In the genomic region with DNA sequence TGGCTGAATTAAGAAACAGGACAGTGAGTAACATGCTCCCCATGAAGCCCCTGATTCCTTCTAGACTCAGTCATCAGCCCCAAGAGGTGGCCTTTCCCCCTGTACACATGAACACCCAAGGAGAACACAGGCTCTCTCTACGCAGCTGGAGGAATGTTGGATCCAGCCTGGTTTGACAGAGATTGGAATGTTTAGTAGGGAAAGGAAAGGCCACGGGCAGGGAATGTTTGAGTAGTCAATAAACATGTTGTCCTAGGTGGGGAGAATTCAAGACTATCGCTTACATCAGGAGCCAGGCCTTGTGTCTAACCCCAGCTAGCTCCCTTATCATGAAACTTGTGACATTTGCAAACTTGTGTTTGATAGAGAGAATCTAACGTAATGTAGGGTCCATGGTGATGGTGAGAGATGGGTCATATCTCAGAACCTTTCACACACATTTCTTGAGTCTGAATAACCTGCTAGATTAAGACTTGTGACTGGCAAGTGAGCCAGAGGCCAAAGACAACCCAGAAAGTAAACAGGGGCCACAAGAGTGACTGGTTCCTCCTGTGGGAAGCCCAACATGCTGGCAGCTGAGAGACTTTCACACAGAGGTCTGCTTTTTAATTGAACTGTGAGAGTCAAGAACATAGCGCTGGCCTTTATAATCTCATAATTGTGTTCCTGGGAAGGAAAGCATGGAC, we compare ENCODE assay signal across 29 mouse cellular contexts.
DNase-seq lines count a peak whose midpoint lies in the region; ATAC-seq and TF ChIP-seq lines count a peak whose summit lies in the region.
"Had no signal": no experiment of that assay in that cellular context is flagged by ENCODE, and none has a peak within 500 bp of the region (broad histone marks: within the 10 kb centered on the region; RNA-seq: fewer than 3 reads in every experiment).

No protein-coding gene starts in this region.

- no peaks in the 10 kb centered on the region for H3K27me3 ChIP-seq in stomach, embryonic 16.5 days (ENCODE audit: control insufficient read depth, insufficient read depth, low read length)
- H3K27me3 ChIP-seq: CH12.LX; embryonic facial prominence, embryonic 13.5 days; embryonic facial prominence, embryonic 15.5 days; forebrain, embryonic 12.5 days; Patski had no signal

- DNase-seq in heart, adult 11 months = peak; percentile 63
- no peak for DNase-seq in heart, adult 8-10 months (ENCODE audit: low spot score)
- DNase-seq in urinary bladder, postnatal 14 days (ENCODE audit: low spot score) = peak; percentile 40
- no peak for DNase-seq in urinary bladder, adult 2 months (ENCODE audit: low spot score)
- DNase-seq in c-Kit-positive CD71-positive TER-119-positive erythroid progenitor cells, embryonic 14.5 days (ENCODE audit: low spot score) = no peak
- no peak for DNase-seq in gastrocnemius, adult 2 months
- DNase-seq: adrenal gland, adult 8-10 months; adrenal gland, postnatal 14 days; adrenal gland, postnatal 36 days; B cell, adult 2 months; cerebellum, adult 11 months; cerebellum, adult 18-20 months; cerebellum, adult 8-10 months; cerebellum, adult 9-11 months; cerebellum, postnatal 14 days; cerebellum, postnatal 36 days; embryo, embryonic 11 days had no signal

- H3K4me2 ChIP-seq in stomach, embryonic 16.5 days (ENCODE audit: low read depth, low read length) = no peak overlapping the region
- H3K4me2 ChIP-seq: embryonic facial prominence, embryonic 13.5 days; embryonic facial prominence, embryonic 15.5 days; forebrain, embryonic 12.5 days had no signal

- peak overlapping the region; percentile 62 for H3K27ac ChIP-seq in stomach, embryonic 16.5 days (ENCODE audit: low read length)
- H3K27ac ChIP-seq in gastrocnemius, adult 2 months = no peak overlapping the region
- H3K27ac ChIP-seq: embryonic facial prominence, embryonic 13.5 days; embryonic facial prominence, embryonic 15.5 days; forebrain, embryonic 10.5 days; forebrain, embryonic 12.5 days had no signal

- H3K9me3 ChIP-seq in stomach, embryonic 16.5 days (replicated peaks; ENCODE audit: control insufficient read depth, low read length) = no peaks in the 10 kb centered on the region
- H3K9me3 ChIP-seq: embryonic facial prominence, embryonic 13.5 days; embryonic facial prominence, embryonic 15.5 days; forebrain, embryonic 10.5 days; forebrain, embryonic 12.5 days had no signal

- no peak overlapping the region for H3K9ac ChIP-seq in stomach, embryonic 16.5 days (ENCODE audit: low read length)
- H3K9ac ChIP-seq: embryonic facial prominence, embryonic 13.5 days; embryonic facial prominence, embryonic 15.5 days; forebrain, embryonic 12.5 days had no signal

- H3K36me3 ChIP-seq in stomach, embryonic 16.5 days (ENCODE audit: control insufficient read depth, insufficient read depth, low read length) = no peaks in the 10 kb centered on the region
- H3K36me3 ChIP-seq: embryonic facial prominence, embryonic 13.5 days; embryonic facial prominence, embryonic 15.5 days; forebrain, embryonic 10.5 days; forebrain, embryonic 12.5 days; G1E had no signal

- WGBS in stomach, embryonic 16.5 days = 57% methylated on average over 5 of the region's 5 CpGs

- H3K4me3 ChIP-seq in stomach, embryonic 16.5 days (replicated peaks; ENCODE audit: low read length) = no peak overlapping the region
- no peak overlapping the region for H3K4me3 ChIP-seq in gastrocnemius, adult 2 months
- H3K4me3 ChIP-seq: embryonic facial prominence, embryonic 13.5 days; embryonic facial prominence, embryonic 15.5 days; erythroblast, embryonic 14.5 days; forebrain, embryonic 10.5 days; forebrain, embryonic 12.5 days had no signal

- intact Hi-C loops in gastrocnemius, adult 2 months (cut with DNase I) = no loop called here

- no peak for TF ChIP-seq CTCF in gastrocnemius, adult 2 months (IDR thresholded peaks at IDR 0.05)

- no peaks in the 10 kb centered on the region for H3K4me1 ChIP-seq in stomach, embryonic 16.5 days (ENCODE audit: control insufficient read depth, insufficient read depth, low read length)
- H3K4me1 ChIP-seq: embryonic facial prominence, embryonic 13.5 days; embryonic facial prominence, embryonic 15.5 days; forebrain, embryonic 10.5 days; forebrain, embryonic 12.5 days had no signal

- peak; percentile 88 for ATAC-seq in stomach, embryonic 16.5 days (ENCODE audit: insufficient read depth, low FRiP score)
- ATAC-seq: activated CD4-positive, CD25-positive, alpha-beta regulatory T cell, adult 4 months; CD4-positive, CD25-positive, alpha-beta regulatory T cell, adult 4 months; forebrain, embryonic 14.5 days; Patski had no signal

Comparison
In these comparisons a context has a peak if more than half of its experiments do, and no peak if none do; other contexts are left out.
1. DNase-seq: peak in heart, adult 11 months (single experiment) and urinary bladder, postnatal 14 days (single experiment); none in heart, adult 8-10 months (single experiment), urinary bladder, adult 2 months (single experiment), c-Kit-positive CD71-positive TER-119-positive erythroid progenitor cells, embryonic 14.5 days (single experiment) and gastrocnemius, adult 2 months (single experiment).